Mouse (Mus musculus): ENCODE results near the gene Nkx2-3. TPM values are rescaled to one million over a fixed set of nuclear protein-coding genes. Genes with fewer than 3 reads are reported as not detected.

Nkx2-3 gene
- polyA plus RNA-seq, 1 experiment from 2014 or later, result not detected

GRCm38 (mm10) chr19:43611110-43611509, 1.0 kb upstream of the Nkx2-3 start:
- Histone ChIP-seq H3K9me3 (ENCODE audit: control insufficient read depth, low read length) (no peaks in the 10 kb centered on the region), H3K9ac (no peak overlapping the region), H3K27me3 (ENCODE audit: control insufficient read depth, insufficient read depth, low read length) (peaks cover 91% of the 10 kb centered on the region), H3K27ac (no peak overlapping the region), H3K4me3 (replicated peaks; ENCODE audit: low read length) (no peak overlapping the region), H3K36me3 (replicated peaks; ENCODE audit: control insufficient read depth, insufficient read depth) (no peaks in the 10 kb centered on the region), H3K4me2 (replicated peaks) (no peak overlapping the region), H3K4me1 (replicated peaks; ENCODE audit: control insufficient read depth, insufficient read depth, low read length) (peaks cover 7% of the 10 kb centered on the region; the same call in 1 of the 2 replicates)
- no peak for ATAC-seq (ENCODE audit: low FRiP score)
- 9% methylated on average over 8 of the region's 8 CpGs for WGBS
- DNase-seq (ENCODE audit: low spot score), result no peak

GRCm38 (mm10) chr19:43611561-43611960, 564 bp upstream of the Nkx2-3 start:
- Histone ChIP-seq H3K27me3 (ENCODE audit: control insufficient read depth, insufficient read depth, low read length) (peaks cover 91% of the 10 kb centered on the region), H3K4me3 (replicated peaks; ENCODE audit: low read length) (no peak overlapping the region), H3K4me2 (replicated peaks) (no peak overlapping the region), H3K4me1 (replicated peaks; ENCODE audit: control insufficient read depth, insufficient read depth, low read length) (peaks cover 7% of the 10 kb centered on the region; the same call in 1 of the 2 replicates), H3K27ac (no peak overlapping the region), H3K9me3 (ENCODE audit: control insufficient read depth, low read length) (no peaks in the 10 kb centered on the region), H3K9ac (no peak overlapping the region), H3K36me3 (replicated peaks; ENCODE audit: control insufficient read depth, insufficient read depth) (no peaks in the 10 kb centered on the region)
- WGBS, result 5% methylated on average over 12 of the region's 12 CpGs
- ATAC-seq (ENCODE audit: low FRiP score) (no peak), DNase-seq (ENCODE audit: low spot score) (peak; percentile 30)

DNA sequence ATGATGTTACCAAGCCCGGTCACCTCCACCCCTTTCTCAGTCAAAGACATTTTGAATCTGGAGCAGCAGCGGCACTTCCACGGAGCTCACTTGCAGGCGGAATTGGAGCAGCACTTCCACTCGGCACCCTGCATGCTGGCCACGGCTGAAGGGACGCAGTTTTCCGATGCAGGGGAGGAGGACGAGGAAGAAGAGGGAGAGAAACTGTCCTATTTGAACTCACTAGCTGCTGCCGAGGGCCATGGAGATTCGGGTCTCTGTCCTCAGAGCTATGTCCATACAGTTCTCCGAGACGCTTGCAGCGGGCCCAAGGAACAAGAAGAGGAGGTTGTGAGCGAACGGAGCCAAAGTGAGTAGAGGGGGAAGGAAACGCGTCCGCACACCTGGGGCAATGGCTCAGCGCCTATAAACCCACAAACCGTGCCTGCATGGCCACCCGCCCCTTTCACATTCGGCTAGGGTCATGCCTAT, 411 bp downstream of the Nkx2-3 start:
- peaks cover 89% of the 10 kb centered on the region for H3K27me3 ChIP-seq (ENCODE audit: control insufficient read depth, insufficient read depth, low read length)
- no peak overlapping the region for H3K27ac ChIP-seq
- no peak overlapping the region for H3K9ac ChIP-seq
- 0 out of 2 replicates have a peak overlapping the region, but pooled peaks have one; percentile 4 for H3K4me3 ChIP-seq (replicated peaks; ENCODE audit: low read length)
- H3K36me3 ChIP-seq (replicated peaks; ENCODE audit: control insufficient read depth, insufficient read depth), result no peaks in the 10 kb centered on the region
- H3K4me1 ChIP-seq (replicated peaks; ENCODE audit: control insufficient read depth, insufficient read depth, low read length), result peaks cover 7% of the 10 kb centered on the region; the same call in 1 of the 2 replicates
- DNase-seq (ENCODE audit: low spot score) (no peak), ATAC-seq (ENCODE audit: low FRiP score) (no peak)
- peak overlapping the region; percentile 7; the same call in 1 of the 2 replicates for H3K4me2 ChIP-seq (replicated peaks)
- no peaks in the 10 kb centered on the region for H3K9me3 ChIP-seq (ENCODE audit: control insufficient read depth, low read length)
- under 1% methylated on average over 23 of the region's 23 CpGs for WGBS

DNA sequence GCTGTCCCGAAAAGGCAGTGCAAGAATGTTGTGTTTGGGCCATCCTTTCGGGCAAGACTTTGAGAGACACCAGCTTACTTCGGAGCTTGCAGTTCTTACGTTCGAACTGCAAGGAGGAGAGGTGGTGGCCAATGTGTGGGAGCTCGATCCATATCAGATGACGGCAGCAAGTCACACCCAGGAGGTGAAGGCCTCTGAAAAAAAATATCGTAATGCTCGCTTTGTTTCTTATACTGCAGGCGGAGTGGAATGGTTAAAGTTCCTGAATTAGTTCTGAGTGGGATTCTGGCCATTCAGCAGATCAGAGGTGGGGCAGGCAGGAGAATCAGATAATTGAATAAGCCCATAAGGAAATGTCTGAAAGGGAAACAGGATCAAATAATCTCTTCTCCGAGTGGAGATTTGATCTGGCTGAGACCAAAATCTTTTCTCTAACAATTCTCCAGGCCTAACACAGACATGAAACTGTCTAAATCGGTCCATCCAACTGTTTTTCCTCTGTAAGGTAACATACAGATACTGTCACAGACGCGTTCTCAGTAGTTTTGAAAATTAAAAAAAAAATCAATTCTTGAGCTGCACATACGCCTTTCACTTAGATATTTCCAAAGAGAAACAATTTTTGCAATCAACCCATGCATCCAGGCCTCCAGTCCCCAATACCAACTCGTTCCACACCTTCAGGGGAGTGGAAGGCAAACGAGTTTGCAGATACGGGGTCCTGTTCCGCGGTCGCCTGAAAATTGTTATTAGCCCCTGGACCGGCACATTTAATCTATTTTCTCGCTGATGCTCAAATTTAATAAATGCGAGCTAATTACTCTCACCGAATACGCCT, 1.4 kb downstream of the Nkx2-3 start:
- no peaks in the 10 kb centered on the region for H3K9me3 ChIP-seq (ENCODE audit: control insufficient read depth, low read length)
- 2% methylated on average over 26 of the region's 26 CpGs for WGBS
- H3K9ac ChIP-seq, result no peak overlapping the region
- H3K4me1 ChIP-seq (replicated peaks; ENCODE audit: control insufficient read depth, insufficient read depth, low read length), result peaks cover 7% of the 10 kb centered on the region; the same call in 1 of the 2 replicates
- no peaks in the 10 kb centered on the region for H3K36me3 ChIP-seq (replicated peaks; ENCODE audit: control insufficient read depth, insufficient read depth)
- ATAC-seq (ENCODE audit: low FRiP score) (no peak), DNase-seq (ENCODE audit: low spot score) (peak; percentile 29)
- no peak overlapping the region for H3K27ac ChIP-seq
- H3K27me3 ChIP-seq (ENCODE audit: control insufficient read depth, insufficient read depth, low read length), result peaks cover 89% of the 10 kb centered on the region
- H3K4me3 ChIP-seq (replicated peaks; ENCODE audit: low read length), result no peak overlapping the region
- no peak overlapping the region for H3K4me2 ChIP-seq (replicated peaks)

GRCm38 (mm10) chr19:43614341-43615073, 2.4 kb downstream of the Nkx2-3 start:
- WGBS, result 1% methylated on average over 88 of the region's 92 CpGs
- H3K27ac ChIP-seq, result no peak overlapping the region

GRCm38 (mm10) chr19:43615074-43615445, 2.9 kb downstream of the Nkx2-3 start:
- no peak overlapping the region for H3K27ac ChIP-seq
- H3K4me1 ChIP-seq (replicated peaks; ENCODE audit: control insufficient read depth, insufficient read depth, low read length), result peaks cover 7% of the 10 kb centered on the region; the same call in 1 of the 2 replicates
- no peaks in the 10 kb centered on the region for H3K9me3 ChIP-seq (ENCODE audit: control insufficient read depth, low read length)
- peaks cover 91% of the 10 kb centered on the region for H3K27me3 ChIP-seq (ENCODE audit: control insufficient read depth, insufficient read depth, low read length)
- peak overlapping the region; percentile 42 for H3K4me2 ChIP-seq (replicated peaks)
- 1% methylated on average over 19 of the region's 20 CpGs for WGBS
- H3K9ac ChIP-seq, result no peak overlapping the region
- no peak for DNase-seq (ENCODE audit: low spot score)
- H3K4me3 ChIP-seq (replicated peaks; ENCODE audit: low read length), result peak overlapping the region; percentile 22
- no peak; the same call in 1 of the 2 replicates for ATAC-seq (ENCODE audit: low FRiP score)
- H3K36me3 ChIP-seq (replicated peaks; ENCODE audit: control insufficient read depth, insufficient read depth), result no peaks in the 10 kb centered on the region

More at GRCm38 (mm10) chr19:43614341-43615073, 2.4 kb downstream of the Nkx2-3 start:
- peak overlapping the region; percentile 42 for H3K4me2 ChIP-seq (replicated peaks)
- H3K9me3 ChIP-seq (ENCODE audit: control insufficient read depth, low read length), result no peaks in the 10 kb centered on the region
- no peak overlapping the region for H3K9ac ChIP-seq
- H3K4me3 ChIP-seq (replicated peaks; ENCODE audit: low read length), result peak overlapping the region; percentile 22
- no peaks in the 10 kb centered on the region for H3K36me3 ChIP-seq (replicated peaks; ENCODE audit: control insufficient read depth, insufficient read depth)
- peaks cover 7% of the 10 kb centered on the region; the same call in 1 of the 2 replicates for H3K4me1 ChIP-seq (replicated peaks; ENCODE audit: control insufficient read depth, insufficient read depth, low read length)
- ATAC-seq (ENCODE audit: low FRiP score), result no peak; the same call in 1 of the 2 replicates
- peak; percentile 38 for DNase-seq (ENCODE audit: low spot score)
- peaks cover 91% of the 10 kb centered on the region for H3K27me3 ChIP-seq (ENCODE audit: control insufficient read depth, insufficient read depth, low read length)

- Histone ChIP-seq H3K4me1 (replicated peaks; ENCODE audit: control insufficient read depth, insufficient read depth, low read length) (peaks cover 7% of the 10 kb centered on the region; the same call in 1 of the 2 replicates), H3K9ac (no peak overlapping the region), H3K36me3 (replicated peaks; ENCODE audit: control insufficient read depth, insufficient read depth) (no peaks in the 10 kb centered on the region), H3K4me2 (replicated peaks) (peak overlapping the region; percentile 45), H3K9me3 (ENCODE audit: control insufficient read depth, low read length) (no peaks in the 10 kb centered on the region), H3K27me3 (ENCODE audit: control insufficient read depth, insufficient read depth, low read length) (peaks cover 91% of the 10 kb centered on the region), H3K27ac (no peak overlapping the region), H3K4me3 (replicated peaks; ENCODE audit: low read length) (peak overlapping the region; percentile 15)
- WGBS, result under 1% methylated on average over 34 of the region's 34 CpGs
- no peak for DNase-seq (ENCODE audit: low spot score)
- ATAC-seq (ENCODE audit: low FRiP score), result peak; percentile 12; the same call in 1 of the 2 replicates
Measured at GRCm38 (mm10) chr19:43615571-43616414, 3.7 kb downstream of the Nkx2-3 start.

DNA sequence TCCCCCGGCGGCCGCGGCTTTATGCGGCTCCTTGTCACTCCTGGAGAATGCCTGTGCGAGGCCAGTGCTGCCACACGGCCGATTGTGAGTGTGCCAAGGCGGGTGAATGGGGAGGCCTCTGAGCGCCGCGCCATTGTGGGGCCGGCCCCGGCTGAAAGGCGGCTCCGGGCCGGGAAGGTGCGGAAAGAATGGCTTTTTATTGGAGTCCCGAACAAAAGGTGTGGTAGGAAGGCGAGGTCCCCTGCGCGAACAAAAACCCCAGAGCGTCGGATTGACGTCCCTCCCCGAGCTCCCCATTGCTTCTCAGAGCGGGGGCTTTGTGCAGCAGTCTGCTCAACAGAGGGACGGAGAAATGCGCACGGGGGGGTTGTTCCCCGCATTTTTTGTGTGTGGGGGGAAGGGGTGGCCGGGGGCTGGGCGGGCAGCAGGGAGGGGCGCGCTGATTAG, 4.3 kb downstream of the Nkx2-3 start:
- H3K4me1 ChIP-seq (replicated peaks; ENCODE audit: control insufficient read depth, insufficient read depth, low read length), result peaks cover 7% of the 10 kb centered on the region; the same call in 1 of the 2 replicates
- H3K36me3 ChIP-seq (replicated peaks; ENCODE audit: control insufficient read depth, insufficient read depth), result no peaks in the 10 kb centered on the region
- peaks cover 91% of the 10 kb centered on the region for H3K27me3 ChIP-seq (ENCODE audit: control insufficient read depth, insufficient read depth, low read length)
- no peak overlapping the region for H3K9ac ChIP-seq
- peak overlapping the region; percentile 15; the same call in 1 of the 2 replicates for H3K4me3 ChIP-seq (replicated peaks; ENCODE audit: low read length)
- H3K9me3 ChIP-seq (ENCODE audit: control insufficient read depth, low read length), result no peaks in the 10 kb centered on the region
- ATAC-seq (ENCODE audit: low FRiP score) (peak; percentile 71), DNase-seq (ENCODE audit: low spot score) (no peak)
- H3K4me2 ChIP-seq (replicated peaks), result peak overlapping the region; percentile 45
- under 1% methylated on average over 34 of the region's 35 CpGs for WGBS
- no peak overlapping the region for H3K27ac ChIP-seq

Data from hindbrain, embryonic 14.5 days (tissue).